Mouse (Mus musculus): ENCODE results near the gene Gstm3.

GRCm38 (mm10) chr3:107974237-107974636 lies 5.2 kb upstream of the Gstm3 start:
- TF ChIP-seq MYOG (IDR thresholded peaks at IDR 0.05; ENCODE audit: control insufficient read depth in 1 of 3, insufficient read depth in 1 of 3, insufficient read length in 2 of 3, low read depth in 2 of 3) (no peak), MAX (IDR thresholded peaks at IDR 0.05; ENCODE audit: low read depth) (no peak), POLR2A (IDR thresholded peaks at IDR 0.05; ENCODE audit: insufficient read length, low read depth) (no peak), USF1 (IDR thresholded peaks at IDR 0.05; ENCODE audit: low read depth) (no peak), TCF3 (IDR thresholded peaks at IDR 0.05; ENCODE audit: insufficient read length, low read depth) (no peak), CEBPB (IDR thresholded peaks at IDR 0.05; ENCODE audit: insufficient read depth, poor library complexity, severe bottlenecking) (no peak), REST (IDR thresholded peaks at IDR 0.05; ENCODE audit: insufficient read depth, insufficient read length) (no peak)

Measured in myocyte (in vitro differentiated cells).